Mouse (Mus musculus) CH12.LX (cell line): ENCODE results near the gene Slc44a1. TPM values are rescaled to one million over a fixed set of nuclear protein-coding genes. Genes with fewer than 3 reads are reported as not detected.

Experiments used
- DNase-seq: peaks from one replicate; pipeline ENCODE4 v3.0.0-alpha.2; 2013; ENCODE audit errors: extremely low read depth
- H3K27ac ChIP-seq: 2 replicates; pipeline ENCODE4 v1.5.1; 2012; ENCODE audit warnings: low read depth, mild to moderate bottlenecking, control low read depth, moderate library complexity; ENCODE audit not compliant: insufficient read depth
- H3K27me3 ChIP-seq: replicated peaks from 2 replicates; pipeline ENCODE3; 2012; ENCODE audit warnings: inconsistent platforms
- H3K36me3 ChIP-seq, 2 experiments: replicated peaks in 1 of 2; 2 replicates each; pipeline versions ENCODE3 to v1.6.1; 2012; ENCODE audit warnings: inconsistent platforms in 1 of 2, low read length in 1 of 2, mild to moderate bottlenecking in 1 of 2, mixed read lengths in 1 of 2, moderate library complexity in 1 of 2; ENCODE audit not compliant: control insufficient read depth in 1 of 2, insufficient read depth in 1 of 2
- H3K4me1 ChIP-seq, 2 experiments: 2 replicates each; pipeline ENCODE4 v1.6.1; 2012; ENCODE audit warnings: inconsistent platforms in 1 of 2, moderate library complexity in 1 of 2; ENCODE audit not compliant: insufficient read depth in 2 of 2, control insufficient read depth in 1 of 2
- H3K4me2 ChIP-seq: 2 replicates; pipeline ENCODE4 v1.6.1; 2012; ENCODE audit warnings: low read depth, mild to moderate bottlenecking, control low read depth; ENCODE audit not compliant: poor library complexity, insufficient read depth, severe bottlenecking
- H3K4me3 ChIP-seq, 3 experiments: fragments of 150-350 bp in 1 of 3; sonication (generic) in 1 of 3; replicated peaks in 1 of 3; 2 replicates each; pipeline versions ENCODE3 to v1.5.1; 2011 to 2012; ENCODE audit warnings: low read depth in 2 of 3, low read length in 2 of 3, mild to moderate bottlenecking in 2 of 3, moderate library complexity in 2 of 3, control low read depth in 1 of 3, improper control_type of control experiment in 1 of 3, inconsistent platforms in 1 of 3, mixed read lengths in 1 of 3; ENCODE audit not compliant: poor library complexity in 1 of 3
- H3K79me2 ChIP-seq: replicated peaks from 2 replicates; pipeline ENCODE4 v1.6.1; 2012; ENCODE audit warnings: mild to moderate bottlenecking, moderate library complexity; ENCODE audit not compliant: control insufficient read depth, poor library complexity, insufficient read depth, severe bottlenecking; ENCODE audit errors: extremely low read depth
- H3K9ac ChIP-seq: 2 replicates; pipeline ENCODE4 v1.6.1; 2012; ENCODE audit warnings: low read depth, mild to moderate bottlenecking, control low read depth, moderate library complexity; ENCODE audit not compliant: insufficient read depth
- H3K9me3 ChIP-seq: replicated peaks from 2 replicates; pipeline ENCODE3; 2012; ENCODE audit warnings: low read length, inconsistent platforms, mixed read lengths
- BHLHE40 ChIP-seq: IDR thresholded peaks from 2 replicates; pipeline ENCODE4 v1.6.1; 2011; ENCODE audit warnings: mild to moderate bottlenecking, low read depth, low read length, improper control_type of control experiment
- CHD2 ChIP-seq: IDR thresholded peaks from 2 replicates; pipeline ENCODE4 v1.6.1; 2011; ENCODE audit warnings: low read length, improper control_type of control experiment
- EP300 ChIP-seq: IDR thresholded peaks from 2 replicates; pipeline ENCODE4 v1.6.1; 2011; ENCODE audit warnings: low read length, improper control_type of control experiment
- HCFC1 ChIP-seq: IDR thresholded peaks from 2 replicates; pipeline ENCODE4 v1.6.1; 2012; ENCODE audit warnings: low read depth, mild to moderate bottlenecking, inconsistent platforms, low read length, improper control_type of control experiment
- KAT2A ChIP-seq: IDR thresholded peaks from 2 replicates; pipeline ENCODE4 v1.6.1; 2012; ENCODE audit warnings: low read length, improper control_type of control experiment, inconsistent platforms; ENCODE audit not compliant: insufficient replicate concordance
- MAZ ChIP-seq: IDR thresholded peaks from 2 replicates; pipeline ENCODE4 v1.6.1; 2012; ENCODE audit warnings: low read depth, mild to moderate bottlenecking, inconsistent platforms, low read length, improper control_type of control experiment, moderate library complexity
- MEF2A ChIP-seq: IDR thresholded peaks from 2 replicates; pipeline ENCODE4 v1.6.1; 2014; ENCODE audit warnings: low read depth, mild to moderate bottlenecking, inconsistent platforms, low read length, improper control_type of control experiment, borderline replicate concordance
- MXI1 ChIP-seq: IDR thresholded peaks from 2 replicates; pipeline ENCODE4 v1.6.1; 2011; ENCODE audit warnings: mild to moderate bottlenecking, low read depth, low read length, improper control_type of control experiment
- NELFE ChIP-seq: IDR thresholded peaks from 2 replicates; pipeline ENCODE4 v1.6.1; 2011; ENCODE audit warnings: low read depth, low read length, improper control_type of control experiment
- PAX5 ChIP-seq: IDR thresholded peaks from 2 replicates; pipeline ENCODE4 v1.6.1; 2012; ENCODE audit warnings: low read length, inconsistent platforms, mixed read lengths
- POLR2A ChIP-seq: IDR thresholded peaks from 2 replicates; pipeline ENCODE4 v1.6.1; 2011; ENCODE audit warnings: low read depth, mild to moderate bottlenecking, improper control_type of control experiment, low read length
- RCOR1 ChIP-seq: conservative IDR thresholded peaks from 2 replicates; pipeline ENCODE4 v1.6.1; 2012; ENCODE audit warnings: low read depth, mild to moderate bottlenecking, inconsistent platforms, low read length, improper control_type of control experiment
- SIN3A ChIP-seq: IDR thresholded peaks from 2 replicates; pipeline ENCODE4 v1.6.1; 2012; ENCODE audit warnings: low read length, improper control_type of control experiment, inconsistent platforms
- SMC3 ChIP-seq: IDR thresholded peaks from 2 replicates; pipeline ENCODE4 v1.6.1; 2011; ENCODE audit warnings: low read depth, low read length, improper control_type of control experiment
- TBP ChIP-seq: conservative IDR thresholded peaks from 2 replicates; pipeline ENCODE4 v1.6.1; 2011; ENCODE audit warnings: low read depth, low read length, improper control_type of control experiment
- UBTF ChIP-seq: IDR thresholded peaks from 2 replicates; pipeline ENCODE4 v1.6.1; 2012; ENCODE audit warnings: low read depth, mild to moderate bottlenecking, inconsistent platforms, low read length, improper control_type of control experiment, moderate library complexity
- ZKSCAN1 ChIP-seq: IDR thresholded peaks from 2 replicates; pipeline ENCODE4 v1.6.1; 2012; ENCODE audit warnings: low read depth, inconsistent platforms, low read length, improper control_type of control experiment, borderline replicate concordance
- ZMIZ1 ChIP-seq: IDR thresholded peaks from 2 replicates; pipeline ENCODE4 v1.6.1; 2012; ENCODE audit warnings: low read depth, mild to moderate bottlenecking, inconsistent platforms, low read length, improper control_type of control experiment
- dilution Hi-C: fragments of 300-500 bp; cut with MboI; formaldehyde crosslinking; loops from 2 replicates; pipeline ENCODE4 v1.14.3; 2020; ENCODE audit warnings: low sequenced_read_pairs; ENCODE audit not compliant: extremely low pct_unique_long_range_greater_than_20kb, extremely low pct_ligation_motif_present
- in situ Hi-C: fragments of 300-500 bp; cut with MboI; formaldehyde crosslinking; loops from 3 replicates; pipeline ENCODE4 v1.14.3; 2019; ENCODE audit warnings: low sequenced_read_pairs, low pct_ligation_motif_present, low pct_unique_long_range_greater_than_20kb, mixed read lengths
- polyA plus RNA-seq: library from polyadenylated mRNA; unstranded; fragments of >175 nt; gene quantifications from 2 replicates; pipeline ENCODE4 v1.2.1, GENCODE M21; 2012; ENCODE audit warnings: low read depth; ENCODE audit not compliant: insufficient read length
- total RNA-seq, 2 experiments: library from RNA; depleted of rRNA; stranded (reverse); fragments of 300-350 nt in 1 of 2; fragments of >200 nt in 1 of 2; gene quantifications; 2 replicates each; pipeline ENCODE4 v1.2.3; 2012 to 2014

Slc44a1 gene
- total and polyA plus RNA-seq, 3 experiments: 5.4 to 9.3 (median 6.6) TPM

DNA sequence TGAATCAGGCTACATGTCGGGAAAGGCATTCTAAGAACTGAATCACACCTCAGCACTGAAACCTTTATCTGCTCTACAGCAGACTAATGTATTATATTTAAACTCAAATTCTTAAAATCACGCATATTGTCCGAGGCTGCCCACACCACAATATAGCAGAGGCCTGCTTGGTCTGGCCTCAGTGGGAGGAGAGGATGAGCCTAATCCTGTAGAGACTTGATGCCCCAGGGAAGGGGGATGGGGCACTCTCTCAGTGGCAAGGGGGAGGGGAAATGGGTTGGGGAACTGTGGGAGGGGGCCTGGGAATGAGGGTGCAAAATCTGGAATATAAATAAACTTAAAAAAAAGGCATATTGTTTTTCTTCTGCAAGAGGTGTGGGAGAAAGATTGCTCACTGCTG, 177.8 kb downstream of the Slc44a1 start:
- Histone ChIP-seq H3K4me3 (no peak overlapping the region), H3K79me2 (no peaks in the 10 kb centered on the region), H3K27ac (no peak overlapping the region)
- in situ Hi-C loops: no loop called here
- no peak for TF ChIP-seq ZKSCAN1
- TF ChIP-seq TBP: no peak
- TF ChIP-seq SMC3: no peak
- no peak for TF ChIP-seq BHLHE40
- no peak for TF ChIP-seq NELFE
- TF ChIP-seq SIN3A: no peak
- TF ChIP-seq MAZ: no peak
- no peak for TF ChIP-seq CHD2
- TF ChIP-seq POLR2A: no peak
- TF ChIP-seq KAT2A: no peak
- no peak for TF ChIP-seq MXI1
- no peak for TF ChIP-seq ZMIZ1
- no peak for TF ChIP-seq MEF2A
- TF ChIP-seq EP300: no peak
- no peak for TF ChIP-seq RCOR1
- TF ChIP-seq UBTF: no peak
- no peak for TF ChIP-seq PAX5
- TF ChIP-seq, all 38 proteins: peak for 0
- H3K9ac ChIP-seq: no peak overlapping the region
- no peaks in the 10 kb centered on the region for H3K9me3 ChIP-seq
- no peaks in the 10 kb centered on the region for H3K36me3 ChIP-seq
- peaks cover 7 to 15% of the 10 kb centered on the region in 2 experiments for H3K4me1 ChIP-seq
- DNase-seq: no peak
- dilution Hi-C loops: no loop called here
- H3K4me2 ChIP-seq: no peak overlapping the region
- H3K27me3 ChIP-seq: no peaks in the 10 kb centered on the region

DNA sequence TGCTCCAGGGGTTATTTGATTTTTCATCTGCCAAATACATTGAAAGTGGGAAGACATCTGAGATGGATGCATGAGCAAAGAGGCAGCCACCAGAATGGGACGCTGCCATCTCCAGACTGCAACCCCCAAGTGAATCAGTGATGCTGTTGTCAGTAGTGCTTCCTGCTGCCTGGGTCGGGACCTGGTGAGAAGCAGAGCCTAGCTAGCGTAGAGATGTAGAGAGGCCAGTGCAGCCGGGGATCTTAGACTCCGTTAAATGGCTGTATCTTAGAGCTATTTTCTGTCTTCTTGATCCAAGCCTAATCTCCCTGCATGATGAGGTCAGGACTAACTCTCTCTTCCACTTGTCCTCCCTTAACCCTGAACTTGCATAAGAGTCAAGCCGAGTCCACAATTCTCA, 179.9 kb downstream of the Slc44a1 start:
- dilution Hi-C loops: no loop called here
- Histone ChIP-seq H3K4me2 (no peak overlapping the region), H3K79me2 (no peaks in the 10 kb centered on the region), H3K27me3 (no peaks in the 10 kb centered on the region)
- TF ChIP-seq HCFC1: no peak
- TF ChIP-seq, all 38 proteins: peak for 0
- Histone ChIP-seq H3K4me1 (peaks cover 7 to 15% of the 10 kb centered on the region in 2 experiments), H3K27ac (no peak overlapping the region), H3K36me3 (no peaks in the 10 kb centered on the region), H3K9ac (no peak overlapping the region), H3K9me3 (no peaks in the 10 kb centered on the region), H3K4me3 (no peak overlapping the region)
- in situ Hi-C loops: loop anchor here (10.0 kb wide), 1 partner anchor 95 kb away; the partner anchor contains the start of gene Fktn
- no peak for DNase-seq
